Mouse (Mus musculus): ENCODE results near the gene Ulk3. TPM values are rescaled to one million over a fixed set of nuclear protein-coding genes. Genes with fewer than 3 reads are reported as not detected.

The Ulk3 gene
- polyA plus RNA-seq, 1 experiment from 2014 or later: 20.3 TPM

Other genes with a start within 250 kb of the Ulk3 start
- gene Ppcdc, start 149.3 kb upstream of the Ulk3 start, polyA plus RNA-seq (2015; fragmentation: Nextera tagmentation; extraction: Ambion mirVana): 27.9 and 30.0 TPM in 2 replicates
- 14.8 and 16.4 TPM in 2 replicates for gene Scamp5, start 121.4 kb upstream of the Ulk3 start, polyA plus RNA-seq (2015; fragmentation: Nextera tagmentation; extraction: Ambion mirVana)
- gene Rpp25, start 85.4 kb upstream of the Ulk3 start, polyA plus RNA-seq (2015; fragmentation: Nextera tagmentation; extraction: Ambion mirVana): 0.61 and 1.3 TPM in 2 replicates
- 473 and 528 TPM in 2 replicates for gene Cox5a, start 68.2 kb upstream of the Ulk3 start, polyA plus RNA-seq (2015; fragmentation: Nextera tagmentation; extraction: Ambion mirVana)
- 25.1 and 28.9 TPM in 2 replicates for gene Fam219b, start 51.9 kb upstream of the Ulk3 start, polyA plus RNA-seq (2015; fragmentation: Nextera tagmentation; extraction: Ambion mirVana)
- gene Mpi, start 36.7 kb upstream of the Ulk3 start, polyA plus RNA-seq (2015; fragmentation: Nextera tagmentation; extraction: Ambion mirVana): 47.1 and 48.8 TPM in 2 replicates
- gene Scamp2, start 28.5 kb upstream of the Ulk3 start, polyA plus RNA-seq (2015; fragmentation: Nextera tagmentation; extraction: Ambion mirVana): 54.2 and 61.7 TPM in 2 replicates
- not detected in 2 replicates for gene Cplx3, start 16.8 kb downstream of the Ulk3 start, polyA plus RNA-seq (2015; fragmentation: Nextera tagmentation; extraction: Ambion mirVana)
- not detected in 2 replicates for gene Lman1l, start 31.3 kb downstream of the Ulk3 start, polyA plus RNA-seq (2015; fragmentation: Nextera tagmentation; extraction: Ambion mirVana)
- 32.4 and 38.0 TPM in 2 replicates for gene Csk, start 64.2 kb downstream of the Ulk3 start, polyA plus RNA-seq (2015; fragmentation: Nextera tagmentation; extraction: Ambion mirVana)
- not detected in 2 replicates for gene Cyp1a2, start 94.3 kb downstream of the Ulk3 start, polyA plus RNA-seq (2015; fragmentation: Nextera tagmentation; extraction: Ambion mirVana)
- not detected in 2 replicates for gene Cyp1a1, start 98.5 kb downstream of the Ulk3 start, polyA plus RNA-seq (2015; fragmentation: Nextera tagmentation; extraction: Ambion mirVana)
- gene Edc3, start 119.1 kb downstream of the Ulk3 start, polyA plus RNA-seq (2015; fragmentation: Nextera tagmentation; extraction: Ambion mirVana): 34.2 and 35.0 TPM in 2 replicates
- gene Clk3, start 176.4 kb downstream of the Ulk3 start, polyA plus RNA-seq (2015; fragmentation: Nextera tagmentation; extraction: Ambion mirVana): 71.7 and 74.5 TPM in 2 replicates
- gene Arid3b, start 247.3 kb downstream of the Ulk3 start, polyA plus RNA-seq (2015; fragmentation: Nextera tagmentation; extraction: Ambion mirVana): 6.7 and 6.8 TPM in 2 replicates